Mouse (Mus musculus) forelimb bud, embryonic 11.5 days (tissue): ENCODE results near the gene Sgpp1.
"Not testable (repeated sequence)": the region's sequence is repeated elsewhere in the genome, so short reads cannot be mapped to it uniquely, and the experiment has no call there.

Experiments used
- DNase-seq: peaks from one replicate; pipeline ENCODE4 v3.0.0-alpha.2; 2012; ENCODE audit warnings: low read depth, low spot score

Sgpp1 gene

DNA sequence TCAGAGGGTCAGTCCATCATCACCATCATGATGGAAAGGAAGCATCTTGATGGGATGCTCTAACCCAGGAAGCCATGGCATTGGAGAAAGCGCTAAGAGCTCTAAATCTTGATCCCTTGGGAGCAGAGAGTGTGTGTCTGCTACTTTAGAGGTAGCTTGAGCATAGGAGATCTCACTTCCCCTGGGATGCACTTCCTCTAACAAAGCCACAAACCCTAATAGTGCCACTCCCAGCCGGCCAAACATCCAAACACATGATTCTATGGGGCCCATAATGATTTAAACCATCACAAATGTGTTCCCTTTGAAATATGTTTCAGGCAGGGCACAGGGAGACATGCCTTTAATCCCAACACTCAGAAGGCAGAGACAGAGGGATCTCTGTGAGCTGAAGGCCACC, 46.5 kb downstream of the Sgpp1 start:
- DNase-seq: no peak

GRCm38 (mm10) chr12:75687314-75687713, 48.2 kb downstream of the Sgpp1 start:
- no peak for DNase-seq

DNA sequence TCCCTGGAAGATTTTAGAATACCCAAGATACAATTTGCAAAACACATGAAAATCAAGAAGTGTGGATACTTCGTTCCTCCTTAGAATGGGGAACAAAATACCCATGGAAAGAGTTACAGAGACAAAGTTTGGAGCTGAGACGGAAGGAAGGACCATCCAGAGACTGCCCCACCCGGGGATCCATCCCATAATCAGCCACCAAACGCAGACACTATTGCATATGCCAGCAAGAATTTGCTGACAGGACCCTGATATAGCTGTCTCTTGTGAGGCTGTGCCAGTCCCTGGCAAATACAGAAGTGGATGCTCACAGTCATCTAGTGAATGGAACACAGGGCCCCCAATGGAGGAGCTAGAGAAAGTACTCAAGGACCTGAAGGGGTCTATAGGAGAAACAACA, 51.5 kb downstream of the Sgpp1 start:
- not testable (repeated sequence) for DNase-seq

DNA sequence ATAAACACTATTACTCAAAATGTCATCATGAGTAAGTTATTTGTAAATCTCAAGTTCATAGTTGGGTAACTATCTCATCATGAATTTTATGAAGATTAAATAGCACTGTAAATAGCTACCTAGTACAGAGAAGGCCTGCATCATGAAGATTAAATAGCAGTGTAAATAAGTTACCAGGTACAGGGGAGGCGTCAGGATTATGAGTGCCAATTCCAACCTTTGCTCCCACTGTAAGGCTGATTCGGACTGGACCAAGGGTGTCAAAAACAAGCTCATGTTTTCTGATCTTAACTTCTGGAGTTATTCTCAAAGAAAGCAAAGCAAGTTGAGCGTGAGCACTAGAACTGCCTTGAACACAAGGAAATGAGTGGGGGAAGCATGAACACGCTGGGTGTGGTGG, 51.9 kb downstream of the Sgpp1 start:
- no peak for DNase-seq

GRCm38 (mm10) chr12:75682842-75683241, 52.7 kb downstream of the Sgpp1 start:
- no peak for DNase-seq

GRCm38 (mm10) chr12:75681101-75681500, 54.4 kb downstream of the Sgpp1 start:
- DNase-seq: no peak

GRCm38 (mm10) chr12:75678393-75678792, 57.1 kb downstream of the Sgpp1 start:
- DNase-seq: no peak

DNA sequence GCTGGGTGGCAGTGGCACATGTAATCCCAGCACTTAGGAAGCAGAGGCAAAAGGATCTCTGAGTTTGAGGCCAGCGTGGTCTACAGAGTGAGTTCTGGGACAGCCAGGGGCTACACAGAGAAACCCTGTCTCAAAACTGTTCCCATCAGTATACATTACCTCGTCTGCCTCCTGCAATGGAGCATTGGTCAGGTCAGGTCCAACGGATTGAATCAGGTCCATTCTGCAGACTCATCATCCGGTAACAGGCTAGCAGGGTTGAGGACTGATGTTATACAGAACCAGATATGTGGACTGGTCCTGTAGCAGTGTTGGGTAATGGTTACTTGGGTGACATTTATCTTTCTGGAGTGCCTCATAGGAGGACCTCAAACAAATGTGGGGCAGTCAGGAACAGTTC, 62.9 kb downstream of the Sgpp1 start:
- no peak for DNase-seq

GRCm38 (mm10) chr12:75671759-75672315, 63.7 kb downstream of the Sgpp1 start:
- DNase-seq: no peak

DNA sequence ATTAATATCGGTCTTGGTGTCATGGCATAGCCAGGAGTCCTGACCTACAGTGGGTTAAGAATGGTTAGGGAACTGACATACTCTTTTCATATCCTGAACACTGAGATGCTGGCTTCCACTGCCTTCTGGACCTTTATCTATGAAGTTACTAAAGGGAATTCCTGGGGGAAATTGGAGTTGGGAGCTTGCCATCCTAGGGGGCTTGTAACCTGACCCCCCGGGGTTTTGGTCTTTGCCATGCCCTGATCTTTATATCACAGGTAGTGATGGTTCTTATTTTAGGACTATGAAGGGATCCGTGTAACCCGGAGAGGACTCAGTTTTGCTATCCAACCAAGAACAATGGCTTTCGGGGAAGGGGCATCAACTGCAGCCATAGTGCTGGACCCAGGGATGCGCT, 64.9 kb downstream of the Sgpp1 start:
- no peak for DNase-seq

DNA sequence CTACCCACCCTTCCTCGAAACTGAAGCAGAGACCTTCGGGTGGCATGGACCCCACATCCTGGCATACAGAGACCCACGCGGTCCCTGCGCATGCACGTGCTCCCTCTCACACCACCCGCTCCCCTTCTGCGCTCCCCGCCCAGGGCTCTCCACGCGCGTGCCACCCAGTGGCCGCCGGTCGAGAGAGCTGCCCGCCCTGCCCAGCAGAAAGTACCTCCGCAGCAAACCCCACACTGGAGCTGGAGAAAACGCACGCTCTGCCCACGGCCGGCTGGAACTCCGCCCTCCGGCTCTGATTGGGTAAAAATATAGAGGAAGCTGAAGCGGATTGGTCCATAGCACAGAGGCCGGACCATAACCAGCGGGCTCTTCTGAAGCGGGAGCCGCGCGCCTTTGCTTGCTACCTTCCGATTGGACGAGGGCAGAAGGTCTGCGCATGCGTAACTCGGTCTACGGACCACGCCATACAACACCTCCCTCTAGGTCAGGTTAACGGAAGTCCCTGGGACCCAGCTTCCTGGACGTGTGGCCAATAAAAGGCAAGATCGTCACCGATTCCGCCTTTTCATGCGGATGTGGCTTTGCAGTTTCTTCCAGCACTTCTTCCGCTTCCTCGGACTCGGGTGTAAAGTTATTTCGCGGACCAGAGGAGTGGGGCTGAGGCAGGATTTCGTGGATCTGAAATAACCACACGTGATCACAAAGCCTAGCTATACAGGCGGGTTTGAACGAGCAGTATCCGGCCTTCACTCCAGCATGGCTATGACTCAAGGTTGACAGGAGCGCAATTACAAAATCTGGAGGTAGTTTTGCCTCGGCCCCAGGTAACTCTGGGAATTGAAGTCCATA, 66.0 kb downstream of the Sgpp1 start, which contains the start of gene Wdr89:
TSS of gene Wdr89 (minus strand) at position 280 of the 849 bp plus-strand sequence.
- peak; percentile 100 for DNase-seq

- DNase-seq: no peak
These were observed 66.6 kb downstream of the Sgpp1 start for GRCm38 (mm10) chr12:75668916-75669257.

DNA sequence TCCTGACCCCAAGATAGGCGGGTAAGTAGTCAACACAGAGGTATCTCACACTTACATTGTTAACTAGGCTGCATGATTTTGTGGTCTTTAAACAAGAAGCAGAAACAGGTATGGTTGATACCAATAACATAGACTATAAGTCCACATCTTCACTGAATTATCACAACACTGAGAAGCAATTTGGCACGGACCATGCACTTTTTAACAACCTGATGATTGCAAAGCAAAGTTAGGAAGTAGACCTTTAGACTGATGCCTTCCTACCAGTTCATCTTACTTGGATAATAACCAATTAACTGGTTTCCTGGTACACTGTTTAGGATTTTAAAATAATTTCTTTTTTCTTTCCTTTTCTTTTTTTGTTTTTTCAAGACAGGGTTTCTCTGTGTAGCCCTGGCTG, 67.3 kb downstream of the Sgpp1 start:
- DNase-seq: no peak

DNA sequence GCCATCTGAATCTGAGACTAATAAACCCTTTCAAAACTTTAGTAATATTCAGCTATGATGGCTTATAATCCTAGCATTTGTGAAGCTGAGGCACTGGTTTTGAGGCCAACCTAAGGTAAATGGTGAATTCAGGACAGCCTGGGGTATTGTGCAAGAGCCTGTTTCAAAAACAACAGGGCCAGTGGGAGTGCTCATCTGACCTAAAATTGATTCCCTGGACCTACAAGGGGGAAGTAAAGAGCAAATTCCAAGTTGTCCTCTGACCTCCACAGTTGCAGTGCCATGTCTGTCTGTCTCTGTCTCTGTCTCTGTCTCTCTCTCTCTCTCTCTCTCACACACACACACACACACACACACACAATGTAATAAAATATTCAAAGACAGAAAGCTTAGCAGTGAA, 68.6 kb downstream of the Sgpp1 start:
- DNase-seq: no peak

- no peak for DNase-seq
These were observed 71.1 kb downstream of the Sgpp1 start for GRCm38 (mm10) chr12:75664516-75664810.
